ENCODE assay signal across 13 mouse cellular contexts in the genomic region with DNA sequence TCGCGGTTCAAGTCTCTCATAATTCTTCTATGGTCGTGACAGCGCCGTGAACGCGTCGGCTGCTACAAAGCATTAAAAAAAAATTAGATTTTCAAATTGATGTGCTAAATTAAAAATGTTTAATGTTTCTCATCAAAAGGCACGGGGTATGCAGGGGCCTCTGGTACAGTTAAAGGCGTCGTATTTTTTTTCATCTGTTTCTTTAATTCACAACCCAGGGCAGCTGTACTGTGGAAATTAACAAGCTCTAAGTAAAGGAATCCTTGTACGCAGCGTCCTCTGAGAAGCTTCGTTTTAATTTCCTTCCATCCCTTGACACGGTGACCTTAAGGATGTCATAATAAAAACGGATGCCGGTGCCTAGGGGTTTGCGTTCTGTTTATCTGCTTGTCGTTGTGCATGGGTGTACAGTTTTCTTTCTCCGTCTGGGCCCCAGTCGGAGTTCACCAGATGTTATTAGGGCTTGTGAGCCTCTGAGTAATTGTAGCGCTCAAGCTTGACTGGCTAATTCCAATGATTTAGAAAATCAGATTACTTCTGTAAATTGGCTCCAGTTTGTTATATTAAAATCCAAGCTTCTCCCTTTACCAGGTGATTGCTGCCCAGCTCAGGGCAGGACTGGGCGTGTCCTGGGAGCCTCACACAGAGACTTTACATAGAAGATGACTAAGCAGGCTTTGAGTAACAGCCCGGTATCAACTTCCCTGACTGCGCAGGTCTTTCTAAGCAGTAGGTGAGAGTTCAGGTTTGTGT.
DNase-seq lines count a peak whose midpoint lies in the region; ATAC-seq and TF ChIP-seq lines count a peak whose summit lies in the region.
"Had no signal": no experiment of that assay in that cellular context is flagged by ENCODE, and none has a peak within 500 bp of the region (broad histone marks: within the 10 kb centered on the region; RNA-seq: fewer than 3 reads in every experiment).

No protein-coding gene starts in this region.

- H3K4me3 ChIP-seq in kidney, embryonic 14.5 days (ENCODE audit: low read length) = no peak overlapping the region; the same call in 1 of the 2 replicates
- H3K4me3 ChIP-seq in embryonic facial prominence, embryonic 13.5 days = no peak overlapping the region
- peak overlapping the region; percentile 1; the same call in 1 of the 2 replicates for H3K4me3 ChIP-seq in intestine, postnatal 0 days (ENCODE audit: low read depth, low read length)
- no peak overlapping the region for H3K4me3 ChIP-seq in neural tube, embryonic 13.5 days
- H3K4me3 ChIP-seq: lung, embryonic 15.5 days had no signal

- H3K36me3 ChIP-seq in kidney, embryonic 14.5 days (ENCODE audit: control insufficient read depth, insufficient read depth, low read length) = no peaks in the 10 kb centered on the region
- H3K36me3 ChIP-seq in embryonic facial prominence, embryonic 13.5 days = no peaks in the 10 kb centered on the region
- no peaks in the 10 kb centered on the region for H3K36me3 ChIP-seq in intestine, postnatal 0 days (ENCODE audit: control insufficient read depth, insufficient read depth)
- no peaks in the 10 kb centered on the region for H3K36me3 ChIP-seq in neural tube, embryonic 13.5 days
- H3K36me3 ChIP-seq: lung, embryonic 15.5 days had no signal

- H3K9ac ChIP-seq in kidney, embryonic 14.5 days (ENCODE audit: low read depth, low read length) = no peak overlapping the region
- no peak overlapping the region for H3K9ac ChIP-seq in embryonic facial prominence, embryonic 13.5 days
- no peak overlapping the region for H3K9ac ChIP-seq in intestine, postnatal 0 days (ENCODE audit: low read depth, low read length)
- 0 out of 2 replicates have a peak overlapping the region, but pooled peaks have one; percentile 17 for H3K9ac ChIP-seq in neural tube, embryonic 13.5 days
- H3K9ac ChIP-seq: lung, embryonic 15.5 days had no signal

- no peak for TF ChIP-seq CTCF in intestine, postnatal 0 days (IDR thresholded peaks at IDR 0.05; ENCODE audit: low read depth)

- H3K4me2 ChIP-seq in kidney, embryonic 14.5 days (replicated peaks; ENCODE audit: low read depth, low read length) = 0 out of 2 replicates have a peak overlapping the region, but pooled peaks have one; percentile 17
- H3K4me2 ChIP-seq in embryonic facial prominence, embryonic 13.5 days = peak overlapping the region; percentile 38
- H3K4me2 ChIP-seq in intestine, postnatal 0 days (replicated peaks; ENCODE audit: low read depth) = peak overlapping the region; percentile 44
- peak overlapping the region; percentile 39 for H3K4me2 ChIP-seq in neural tube, embryonic 13.5 days
- H3K4me2 ChIP-seq: lung, embryonic 15.5 days had no signal

- H3K9me3 ChIP-seq in kidney, embryonic 14.5 days (ENCODE audit: control insufficient read depth, low read length) = no peaks in the 10 kb centered on the region
- H3K9me3 ChIP-seq in embryonic facial prominence, embryonic 13.5 days = no peaks in the 10 kb centered on the region
- H3K9me3 ChIP-seq in intestine, postnatal 0 days (ENCODE audit: control insufficient read depth) = no peaks in the 10 kb centered on the region
- H3K9me3 ChIP-seq in neural tube, embryonic 13.5 days = no peaks in the 10 kb centered on the region
- H3K9me3 ChIP-seq: lung, embryonic 15.5 days had no signal

- H3K27ac ChIP-seq in kidney, embryonic 14.5 days (ENCODE audit: low read depth, low read length) = no peak overlapping the region
- H3K27ac ChIP-seq in embryonic facial prominence, embryonic 13.5 days = no peak overlapping the region
- no peak overlapping the region for H3K27ac ChIP-seq in intestine, postnatal 0 days (ENCODE audit: low read depth, low read length)
- peak overlapping the region; percentile 70; the same call in 1 of the 2 replicates for H3K27ac ChIP-seq in neural tube, embryonic 13.5 days (replicated peaks)
- H3K27ac ChIP-seq: lung, embryonic 15.5 days had no signal

- WGBS in kidney, embryonic 14.5 days = 38% methylated on average over 25 of the region's 25 CpGs
- 33% methylated on average over 25 of the region's 25 CpGs for WGBS in embryonic facial prominence, embryonic 13.5 days
- WGBS in intestine, postnatal 0 days = 72% methylated on average over 25 of the region's 25 CpGs
- 48% methylated on average over 25 of the region's 25 CpGs for WGBS in neural tube, embryonic 13.5 days

- no peaks in the 10 kb centered on the region for H3K27me3 ChIP-seq in kidney, embryonic 14.5 days (ENCODE audit: control insufficient read depth, insufficient read depth, low read length)
- H3K27me3 ChIP-seq in embryonic facial prominence, embryonic 13.5 days = peaks cover 3% of the 10 kb centered on the region; the same call in 1 of the 2 replicates
- no peaks in the 10 kb centered on the region for H3K27me3 ChIP-seq in intestine, postnatal 0 days (replicated peaks; ENCODE audit: control insufficient read depth, insufficient read depth, low read length)
- no peaks in the 10 kb centered on the region for H3K27me3 ChIP-seq in neural tube, embryonic 13.5 days
- H3K27me3 ChIP-seq: lung, embryonic 15.5 days had no signal

- peak; percentile 48; the same call in 1 of the 2 replicates for ATAC-seq in kidney, embryonic 14.5 days (ENCODE audit: low FRiP score, low TSS enrichment)
- no peak for ATAC-seq in embryonic facial prominence, embryonic 13.5 days (ENCODE audit: insufficient number of reproducible peaks, insufficient read depth, low FRiP score, low TSS enrichment, low read depth)
- peak; percentile 96 for ATAC-seq in intestine, postnatal 0 days
- ATAC-seq in neural tube, embryonic 13.5 days (ENCODE audit: low read depth) = peak; percentile 80
- ATAC-seq: forebrain, embryonic 16.5 days had no signal

- 0 out of 2 replicates have a peak, but pooled peaks cover 4% of the 10 kb centered on the region for H3K4me1 ChIP-seq in kidney, embryonic 14.5 days (ENCODE audit: control insufficient read depth, insufficient read depth, low read length)
- peaks cover 12% of the 10 kb centered on the region for H3K4me1 ChIP-seq in embryonic facial prominence, embryonic 13.5 days
- H3K4me1 ChIP-seq in intestine, postnatal 0 days (replicated peaks; ENCODE audit: control insufficient read depth, insufficient read depth, low read length) = no peaks in the 10 kb centered on the region
- peaks cover 9% of the 10 kb centered on the region for H3K4me1 ChIP-seq in neural tube, embryonic 13.5 days (replicated peaks)

- DNase-seq in kidney, adult 18-20 months = no peak
- no peak for DNase-seq in ovary, adult 18-20 months (ENCODE audit: low spot score)
- DNase-seq in cerebellum, adult 8-10 months = no peak
- no peak for DNase-seq in frontal cortex, postnatal 36 days (ENCODE audit: low spot score in 2 of 2)
- DNase-seq: cerebellum, postnatal 36 days; heart, adult 11 months; heart, postnatal 4 days had no signal
